Mouse (Mus musculus) midbrain, embryonic 10.5 days (tissue): ENCODE measurements at regions not wholly inside any gene's neighbourhood (a gene's known extent, or its start where the extent isn't known, plus 50 kb on each side); places are given as distances from the start of the nearest gene placed in this dataset.

Experiments
- DNase-seq: peaks from one replicate; pipeline ENCODE4 v3.0.0-alpha.2; 2017; ENCODE audit warnings: low spot score
- H3K27ac ChIP-seq: fragments of 300-500 bp; sonication (generic); replicated peaks from 2 replicates; pipeline ENCODE4 v1.5.1; 2016; ENCODE audit warnings: mild to moderate bottlenecking
- H3K27me3 ChIP-seq: fragments of 300-500 bp; sonication (generic); 2 replicates; pipeline ENCODE4 v1.6.1; 2016; ENCODE audit warnings: low read depth, mild to moderate bottlenecking; ENCODE audit not compliant: poor library complexity, severe bottlenecking
- H3K36me3 ChIP-seq: fragments of 300-500 bp; sonication (generic); 2 replicates; pipeline ENCODE4 v1.6.1; 2016; ENCODE audit warnings: mild to moderate bottlenecking, moderate library complexity
- H3K4me1 ChIP-seq: fragments of 300-500 bp; sonication (generic); 2 replicates; pipeline ENCODE4 v1.6.1; 2016
- H3K4me3 ChIP-seq: fragments of 300-500 bp; sonication (generic); 2 replicates; pipeline ENCODE4 v1.5.1; 2016; ENCODE audit warnings: mild to moderate bottlenecking, moderate library complexity
- H3K9me3 ChIP-seq: fragments of 300-500 bp; sonication (generic); replicated peaks from 2 replicates; pipeline ENCODE4 v1.6.1; 2016; ENCODE audit warnings: mild to moderate bottlenecking
- WGBS: fragments of 180-500 bp; shearing (Covaris S2); methylation state at CpG from one replicate; pipeline ENCODE4 v1.1.7; 2016; 5-methylcytosine and 5-hydroxymethylcytosine counted together

- Histone ChIP-seq H3K27ac (no peak overlapping the region), H3K4me3 (no peak overlapping the region), H3K9me3 (no peaks in the 10 kb centered on the region), H3K36me3 (no peaks in the 10 kb centered on the region), H3K27me3 (0 out of 2 replicates have a peak, but pooled peaks cover 4% of the 10 kb centered on the region), H3K4me1 (peaks cover 23% of the 10 kb centered on the region)
- DNase-seq: no peak
- 51% methylated on average over 8 of the region's 8 CpGs for WGBS
Observed at GRCm38 (mm10) chr5:101163624-101164213, 318.2 kb downstream of the Gpat3 start.

- no peak overlapping the region for H3K27ac ChIP-seq
- peaks cover 23% of the 10 kb centered on the region for H3K4me1 ChIP-seq
- H3K36me3 ChIP-seq: no peaks in the 10 kb centered on the region
- no peak overlapping the region for H3K4me3 ChIP-seq
- 0 out of 2 replicates have a peak, but pooled peaks cover 4% of the 10 kb centered on the region for H3K27me3 ChIP-seq
- H3K9me3 ChIP-seq: no peaks in the 10 kb centered on the region
- no peak for DNase-seq
- WGBS: 39% methylated on average over 5 of the region's 5 CpGs
Observed at GRCm38 (mm10) chr5:101163112-101163511, 317.6 kb downstream of the Gpat3 start.

- Histone ChIP-seq H3K4me3 (no peak overlapping the region), H3K27ac (no peak overlapping the region), H3K4me1 (peaks cover 10% of the 10 kb centered on the region), H3K9me3 (no peaks in the 10 kb centered on the region), H3K27me3 (no peaks in the 10 kb centered on the region), H3K36me3 (no peaks in the 10 kb centered on the region)
- no peak for DNase-seq
- WGBS: 56% methylated on average over 1 of the region's 1 CpGs
Observed at GRCm38 (mm10) chr5:101157416-101157815, 311.9 kb downstream of the Gpat3 start.

- no peaks in the 10 kb centered on the region for H3K36me3 ChIP-seq
- no peak overlapping the region for H3K27ac ChIP-seq
- H3K4me1 ChIP-seq: peaks cover 13% of the 10 kb centered on the region
- no peaks in the 10 kb centered on the region for H3K9me3 ChIP-seq
- no peak for DNase-seq
- H3K27me3 ChIP-seq: no peaks in the 10 kb centered on the region
- no peak overlapping the region for H3K4me3 ChIP-seq
- 66% methylated on average over 3 of the region's 3 CpGs for WGBS
Observed at GRCm38 (mm10) chr5:101146345-101146744, 300.8 kb downstream of the Gpat3 start.

- Histone ChIP-seq H3K36me3 (no peaks in the 10 kb centered on the region), H3K4me3 (no peak overlapping the region), H3K4me1 (peaks cover 19% of the 10 kb centered on the region), H3K27ac (no peak overlapping the region), H3K27me3 (peaks cover 95% of the 10 kb centered on the region), H3K9me3 (no peaks in the 10 kb centered on the region)
- DNase-seq: no peak
- WGBS: 10% methylated on average over 5 of the region's 5 CpGs
Observed at GRCm38 (mm10) chr5:101124941-101125453, 279.5 kb downstream of the Gpat3 start.

- no peak for DNase-seq
- 94% methylated on average over 6 of the region's 6 CpGs for WGBS
- H3K27ac ChIP-seq: no peak overlapping the region
- no peaks in the 10 kb centered on the region for H3K9me3 ChIP-seq
- no peaks in the 10 kb centered on the region for H3K36me3 ChIP-seq
- H3K4me1 ChIP-seq: peaks cover 27% of the 10 kb centered on the region
- no peak overlapping the region for H3K4me3 ChIP-seq
- H3K27me3 ChIP-seq: peaks cover 74% of the 10 kb centered on the region
Observed at GRCm38 (mm10) chr5:101122914-101123313, 277.4 kb downstream of the Gpat3 start.

- Histone ChIP-seq H3K27ac (no peak overlapping the region), H3K4me1 (peaks cover 33% of the 10 kb centered on the region), H3K4me3 (no peak overlapping the region), H3K27me3 (peaks cover 59% of the 10 kb centered on the region), H3K36me3 (no peaks in the 10 kb centered on the region), H3K9me3 (no peaks in the 10 kb centered on the region)
- no peak for DNase-seq
- 72% methylated on average over 5 of the region's 5 CpGs for WGBS
Observed at GRCm38 (mm10) chr5:101120509-101121201, 275.1 kb downstream of the Gpat3 start.

- peaks cover 11% of the 10 kb centered on the region; the same call in 1 of the 2 replicates for H3K27me3 ChIP-seq
- 62% methylated on average over 7 of the region's 7 CpGs for WGBS
Observed at GRCm38 (mm10) chr5:101112151-101112769, 266.7 kb downstream of the Gpat3 start.

GRCm38 (mm10) chr5:101111619-101112018 lies 266.1 kb downstream of the Gpat3 start:
- WGBS: 70% methylated on average over 4 of the region's 4 CpGs
- Histone ChIP-seq H3K4me1 (peaks cover 10% of the 10 kb centered on the region), H3K4me3 (no peak overlapping the region), H3K36me3 (no peaks in the 10 kb centered on the region), H3K9me3 (no peaks in the 10 kb centered on the region), H3K27me3 (0 out of 2 replicates have a peak, but pooled peaks cover 8% of the 10 kb centered on the region), H3K27ac (no peak overlapping the region)
- no peak for DNase-seq

More at GRCm38 (mm10) chr5:101112151-101112769, 266.7 kb downstream of the Gpat3 start:
- Histone ChIP-seq H3K4me1 (peaks cover 13% of the 10 kb centered on the region), H3K4me3 (no peak overlapping the region), H3K9me3 (no peaks in the 10 kb centered on the region), H3K36me3 (no peaks in the 10 kb centered on the region), H3K27ac (no peak overlapping the region)
- peak; percentile 37 for DNase-seq

GRCm38 (mm10) chr5:101100975-101101699 lies 255.6 kb downstream of the Gpat3 start:
- Histone ChIP-seq H3K27me3 (no peaks in the 10 kb centered on the region), H3K27ac (no peak overlapping the region), H3K4me3 (no peak overlapping the region), H3K9me3 (no peaks in the 10 kb centered on the region), H3K36me3 (no peaks in the 10 kb centered on the region), H3K4me1 (no peaks in the 10 kb centered on the region)
- DNase-seq: no peak
- 85% methylated on average over 11 of the region's 11 CpGs for WGBS

- WGBS: 81% methylated on average over 21 of the region's 21 CpGs
- no peaks in the 10 kb centered on the region for H3K9me3 ChIP-seq
- H3K36me3 ChIP-seq: no peaks in the 10 kb centered on the region
- no peaks in the 10 kb centered on the region for H3K27me3 ChIP-seq
- DNase-seq: no peak
- H3K4me3 ChIP-seq: no peak overlapping the region
- peaks cover 8% of the 10 kb centered on the region; the same call in 1 of the 2 replicates for H3K4me1 ChIP-seq
- no peak overlapping the region for H3K27ac ChIP-seq
Observed at GRCm38 (mm10) chr5:101091027-101091598, 245.6 kb downstream of the Gpat3 start.

- H3K27ac ChIP-seq: no peak overlapping the region
- no peaks in the 10 kb centered on the region for H3K27me3 ChIP-seq
- H3K9me3 ChIP-seq: no peaks in the 10 kb centered on the region
- no peak for DNase-seq
- peaks cover 10% of the 10 kb centered on the region; the same call in 1 of the 2 replicates for H3K4me1 ChIP-seq
- no peak overlapping the region for H3K4me3 ChIP-seq
- WGBS: 89% methylated on average over 7 of the region's 7 CpGs
- no peaks in the 10 kb centered on the region for H3K36me3 ChIP-seq
Observed at GRCm38 (mm10) chr5:101090415-101091026, 245.0 kb downstream of the Gpat3 start.
